Mouse (Mus musculus): ENCODE results near the gene Gm2916.
"Not testable (repeated sequence)": the region's sequence is repeated elsewhere in the genome, so short reads cannot be mapped to it uniquely, and the experiment has no call there.

Gene Gm2916

GRCm38 (mm10) chr14:3883872-3884271 is at the start of gene Gm2916:
Gene Gm2916, plus strand, starts transcription at chr14:3884172.
- not testable (repeated sequence) for DNase-seq (ENCODE audit: low read depth, low spot score)

DNA sequence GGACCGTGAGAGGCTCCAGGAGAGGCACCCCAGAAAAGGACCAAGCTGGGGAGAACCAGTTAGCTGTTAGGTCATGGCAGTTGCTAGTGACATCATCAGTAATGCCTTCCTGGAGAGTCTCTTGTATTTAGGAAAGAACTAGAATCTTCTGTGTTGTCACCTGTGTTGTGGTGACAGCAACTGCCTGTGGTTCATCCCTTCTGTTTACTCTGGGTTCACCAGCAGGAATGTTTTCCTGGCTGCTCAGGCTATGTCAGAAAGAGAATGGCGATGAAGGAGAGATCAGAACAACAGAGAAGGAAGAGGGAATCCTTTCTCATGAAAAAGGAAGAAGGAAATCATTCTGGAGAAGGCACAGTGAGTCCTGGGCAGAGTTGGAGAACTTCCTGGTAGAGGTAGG is 38.0 kb upstream of the Gm2916 start, which contains the start of gene Gm3033:
Gm3033 (plus strand) TSS at position 301 of the 400 bp plus-strand sequence.
- DNase-seq (ENCODE audit: low read depth, low spot score) = not testable (repeated sequence)

DNA sequence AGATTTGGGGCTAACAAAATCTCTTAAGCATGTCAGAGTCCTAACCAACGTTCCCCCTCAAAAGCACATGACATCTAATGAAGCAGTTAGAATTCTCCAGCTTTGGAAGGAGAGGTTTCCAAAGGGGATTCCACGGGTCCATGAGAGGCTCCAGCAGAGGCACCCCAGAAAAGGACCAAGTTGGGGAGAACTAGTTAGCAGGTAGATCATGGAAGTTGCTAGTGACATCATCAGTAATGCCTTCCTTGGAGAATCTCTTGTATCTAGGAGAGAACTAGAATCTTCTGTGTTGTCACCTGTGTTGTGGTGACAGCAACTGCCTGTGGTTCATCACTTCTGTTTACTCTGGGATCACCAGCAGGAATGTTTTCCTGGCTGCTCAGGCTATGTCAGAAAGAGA is 47.5 kb downstream of the Gm2916 start, which contains the start of gene Gm3029:
Gm3029 (plus strand) TSS at position 301 of the 400 bp plus-strand sequence.
- not testable (repeated sequence) for DNase-seq (ENCODE audit: low read depth, low spot score)

DNA sequence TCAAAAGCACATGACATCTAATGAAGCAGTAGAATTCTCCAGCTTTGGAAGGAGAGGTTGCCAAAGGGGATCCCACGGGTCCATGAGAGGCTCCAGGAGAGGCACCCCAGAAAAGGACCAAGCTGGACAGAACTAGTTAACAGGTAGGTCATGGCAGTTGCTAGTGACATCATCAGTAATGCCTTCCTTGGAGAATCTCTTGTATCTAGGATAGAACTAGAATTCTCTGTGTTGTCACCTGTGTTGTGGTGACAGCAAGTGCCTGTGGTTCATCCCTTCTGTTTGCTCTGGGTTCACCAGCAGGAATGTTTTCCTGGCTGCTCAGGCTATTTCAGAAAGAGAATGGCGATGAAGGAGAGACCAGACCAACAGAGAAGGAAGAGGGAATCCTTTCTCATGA is 79.3 kb downstream of the Gm2916 start, which contains the start of gene Gm3095:
Gm3095 (plus strand) TSS at position 301 of the 400 bp plus-strand sequence.
- not testable (repeated sequence) for DNase-seq (ENCODE audit: low read depth, low spot score)
